Mouse (Mus musculus): ENCODE data around the gene Acot7.

The Acot7 gene

GRCm38 (mm10) chr4:152177537-152178343 lies at the start of gene Acot7:
Gene Acot7, plus strand, starts transcription at chr4:152178134.
- DNase-seq: peak; percentile 97

GRCm38 (mm10) chr4:152128784-152129183 lies 49.1 kb upstream of the Acot7 start:
- no peak for DNase-seq

- DNase-seq: no peak
Measured at GRCm38 (mm10) chr4:152129395-152129930, 48.5 kb upstream of the Acot7 start.

- DNase-seq: peak; percentile 78
Measured at GRCm38 (mm10) chr4:152130771-152131653, 46.9 kb upstream of the Acot7 start.

- peak; percentile 45 for DNase-seq
Measured at GRCm38 (mm10) chr4:152131809-152132771, 45.8 kb upstream of the Acot7 start.

- DNase-seq: peak; percentile 25
Measured at GRCm38 (mm10) chr4:152132772-152133169, 45.2 kb upstream of the Acot7 start.

- DNase-seq: no peak
Measured at GRCm38 (mm10) chr4:152133213-152133612, 44.7 kb upstream of the Acot7 start.

- peak; percentile 86 for DNase-seq
Measured at GRCm38 (mm10) chr4:152134507-152134906, 43.4 kb upstream of the Acot7 start.

GRCm38 (mm10) chr4:152135363-152135762 lies 42.6 kb upstream of the Acot7 start:
- no peak for DNase-seq

GRCm38 (mm10) chr4:152136112-152136875 lies 41.6 kb upstream of the Acot7 start:
- DNase-seq: peak; percentile 62

GRCm38 (mm10) chr4:152136876-152137250 lies 41.1 kb upstream of the Acot7 start:
- DNase-seq: no peak

GRCm38 (mm10) chr4:152138497-152139260 lies 39.3 kb upstream of the Acot7 start:
- DNase-seq: peak; percentile 89

- DNase-seq: peak; percentile 73
Measured at GRCm38 (mm10) chr4:152140441-152140840, 37.5 kb upstream of the Acot7 start.

- DNase-seq: no peak
Measured at GRCm38 (mm10) chr4:152141521-152142135, 36.3 kb upstream of the Acot7 start.

- no peak for DNase-seq
Measured at GRCm38 (mm10) chr4:152143632-152144031, 34.3 kb upstream of the Acot7 start.

GRCm38 (mm10) chr4:152145473-152145872 lies 32.5 kb upstream of the Acot7 start:
- no peak for DNase-seq

GRCm38 (mm10) chr4:152146033-152146827 lies 31.7 kb upstream of the Acot7 start:
- DNase-seq: no peak

- DNase-seq: no peak
Measured at GRCm38 (mm10) chr4:152150546-152150945, 27.4 kb upstream of the Acot7 start.

- no peak for DNase-seq
Measured at GRCm38 (mm10) chr4:152151451-152151965, 26.4 kb upstream of the Acot7 start.

All from thymus, postnatal 4 days (tissue).